Mouse (Mus musculus) heart, adult 9 months (tissue): ENCODE measurements around the gene Tspoap1.

Source experiments
- DNase-seq, 2 experiments: peaks; one replicate each; pipeline ENCODE4 v3.0.0; 2022; ENCODE audit warnings: low spot score in 2 of 2

Gene Tspoap1

GRCm38 (mm10) chr11:87745632-87746555 is 14.4 kb upstream of the Tspoap1 start:
- no peak for DNase-seq

GRCm38 (mm10) chr11:87747312-87747711 is 13.0 kb upstream of the Tspoap1 start:
- no peak for DNase-seq

GRCm38 (mm10) chr11:87747716-87748115 is 12.6 kb upstream of the Tspoap1 start:
- DNase-seq, result no peak

GRCm38 (mm10) chr11:87748132-87749119 is 11.9 kb upstream of the Tspoap1 start:
- peak; percentile 38 to 42 for DNase-seq

GRCm38 (mm10) chr11:87749192-87750042 is 10.9 kb upstream of the Tspoap1 start:
- peak; percentile 61 to 75 for DNase-seq

GRCm38 (mm10) chr11:87750043-87750421 is 10.3 kb upstream of the Tspoap1 start:
- DNase-seq, result no peak

GRCm38 (mm10) chr11:87750521-87750920 is 9.8 kb upstream of the Tspoap1 start:
- no peak for DNase-seq

GRCm38 (mm10) chr11:87751031-87751430 is 9.3 kb upstream of the Tspoap1 start:
- no peak for DNase-seq

- DNase-seq, result no peak
Observed at GRCm38 (mm10) chr11:87751491-87751966, 8.8 kb upstream of the Tspoap1 start.

- no peak for DNase-seq
Observed at GRCm38 (mm10) chr11:87752307-87752706, 8.0 kb upstream of the Tspoap1 start.

GRCm38 (mm10) chr11:87753255-87753654 is 7.1 kb upstream of the Tspoap1 start:
- no peak for DNase-seq

- DNase-seq, result no peak
Observed at GRCm38 (mm10) chr11:87753891-87754501, 6.3 kb upstream of the Tspoap1 start.

GRCm38 (mm10) chr11:87754603-87755002 is 5.7 kb upstream of the Tspoap1 start:
- DNase-seq, result no peak

GRCm38 (mm10) chr11:87755360-87756017 is 4.9 kb upstream of the Tspoap1 start:
- peak; percentile 70 to 76 for DNase-seq

GRCm38 (mm10) chr11:87756251-87756820 is 4.0 kb upstream of the Tspoap1 start:
- DNase-seq, result peak; percentile 30 to 65

GRCm38 (mm10) chr11:87757001-87757954 is 3.1 kb upstream of the Tspoap1 start:
- DNase-seq, result no peak

- DNase-seq, result no peak
Observed at GRCm38 (mm10) chr11:87758161-87758911, 2.0 kb upstream of the Tspoap1 start.
